Mouse (Mus musculus): ENCODE results near the gene Prkch. TPM values are rescaled to one million over a fixed set of nuclear protein-coding genes. Genes with fewer than 3 reads are reported as not detected.

The Prkch gene
- total RNA-seq, 4 experiments from 2014 or later, result 11.8 to 20.1 (median 17.1) TPM

DNA sequence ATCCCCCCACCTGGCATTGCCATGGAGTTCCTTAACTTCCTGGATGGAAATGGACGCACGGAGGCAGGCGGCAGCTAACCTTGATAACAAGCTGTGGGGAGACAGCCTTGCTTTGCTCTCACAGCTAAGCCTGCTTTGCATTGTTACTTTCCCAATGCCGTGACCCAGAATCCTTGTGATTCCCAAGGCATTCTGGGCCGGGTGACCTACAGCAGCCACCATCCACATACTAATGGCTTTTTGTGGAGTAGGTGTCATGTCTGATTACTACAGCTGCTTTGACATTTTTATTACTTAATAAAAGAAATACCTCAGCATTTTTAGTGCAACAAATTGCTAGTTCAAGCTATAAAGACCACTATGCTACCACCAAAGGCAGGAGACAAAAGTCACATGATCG lies 177.4 kb downstream of the Prkch start:
- no peak for DNase-seq

GRCm38 (mm10) chr12:73762762-73763161 lies 178.2 kb downstream of the Prkch start:
- no peak for DNase-seq

DNA sequence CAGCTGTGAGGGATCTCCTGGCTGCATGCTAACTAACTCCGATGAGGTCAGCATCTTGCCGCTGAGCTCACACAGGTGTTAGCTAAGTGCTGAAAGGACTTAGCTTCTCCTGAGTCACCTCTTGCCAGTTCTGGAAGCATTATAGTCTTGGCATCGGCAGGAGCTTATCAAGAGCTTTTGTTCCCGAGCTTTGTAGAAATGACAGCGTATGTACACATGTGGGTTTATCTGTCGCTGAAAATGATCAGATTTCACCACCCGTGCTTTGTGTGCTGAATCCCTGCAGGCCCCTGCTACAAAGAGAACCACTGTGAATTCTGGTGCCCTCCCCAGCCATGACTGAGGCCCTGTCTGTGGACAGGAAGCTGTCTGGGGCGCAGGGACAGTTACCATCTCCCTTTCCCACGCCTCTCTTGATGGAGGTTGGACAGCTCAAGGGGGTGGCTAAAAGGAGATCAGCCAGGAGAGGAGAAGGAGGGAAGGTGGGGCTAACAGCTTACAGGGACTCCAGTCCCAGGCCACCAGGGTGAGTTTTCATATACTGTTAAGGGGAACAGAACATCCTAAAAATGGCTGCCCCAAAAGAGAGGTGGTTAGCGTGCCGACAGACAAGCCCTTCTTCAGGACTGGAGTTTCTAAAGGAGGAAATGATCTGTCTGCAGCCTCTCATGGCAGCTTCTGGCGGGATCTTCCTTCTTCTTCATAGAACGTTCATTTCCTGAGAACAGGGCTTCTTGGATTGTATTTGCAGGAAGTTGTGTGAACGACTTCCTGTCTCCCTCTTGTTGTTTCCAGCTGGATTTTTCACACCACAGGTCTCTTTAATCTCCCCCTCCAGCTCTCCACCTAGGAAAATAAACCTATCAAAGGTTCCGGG lies 180.3 kb downstream of the Prkch start:
- DNase-seq, result no peak

GRCm38 (mm10) chr12:73766152-73766551 lies 181.6 kb downstream of the Prkch start:
- no peak for DNase-seq

DNA sequence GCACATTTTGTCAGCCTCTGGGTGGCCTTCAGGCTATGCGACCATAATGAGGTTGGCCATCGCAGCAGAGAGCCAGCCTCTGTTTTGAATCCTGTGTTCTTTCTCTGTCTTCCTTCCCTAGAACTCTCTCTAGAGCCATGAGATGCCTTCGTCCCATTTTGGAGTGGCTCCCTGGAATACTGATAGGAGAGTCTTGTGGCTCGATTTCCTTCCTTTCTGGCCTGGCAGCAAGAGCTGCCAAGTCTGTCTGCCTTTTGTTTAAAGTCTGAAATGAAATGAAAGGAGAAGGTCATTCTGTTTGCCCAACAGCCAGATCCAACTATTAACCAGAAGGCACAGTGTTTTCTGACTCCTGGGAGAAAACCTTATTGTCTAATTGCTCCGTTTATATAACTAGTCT lies 184.2 kb downstream of the Prkch start:
- DNase-seq, result no peak

GRCm38 (mm10) chr12:73769536-73769935 lies 184.9 kb downstream of the Prkch start:
- no peak for DNase-seq

DNA sequence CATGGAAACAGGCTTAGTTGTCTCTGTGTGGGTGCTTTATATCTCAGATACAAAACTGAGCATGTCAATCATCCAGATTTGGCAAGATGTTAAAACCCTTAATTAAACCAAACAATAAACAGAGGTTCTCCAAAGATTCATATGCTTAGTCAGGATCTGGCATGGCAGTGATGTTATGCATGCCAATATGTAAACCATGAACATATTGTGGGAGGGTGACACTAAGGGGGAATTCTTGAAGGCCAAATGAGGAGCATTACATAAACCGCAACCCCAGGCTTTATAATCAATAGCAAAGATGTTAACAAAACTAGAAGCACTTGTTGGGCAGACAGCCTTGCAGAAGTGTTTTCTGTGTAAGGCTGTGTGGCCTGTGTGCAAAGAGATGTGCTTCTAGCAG lies 186.2 kb downstream of the Prkch start:
- DNase-seq, result no peak

GRCm38 (mm10) chr12:73774793-73775385 lies 190.3 kb downstream of the Prkch start:
- DNase-seq, result no peak

- peak; percentile 80 for DNase-seq
Observed at GRCm38 (mm10) chr12:73776401-73776945, 191.9 kb downstream of the Prkch start.

DNA sequence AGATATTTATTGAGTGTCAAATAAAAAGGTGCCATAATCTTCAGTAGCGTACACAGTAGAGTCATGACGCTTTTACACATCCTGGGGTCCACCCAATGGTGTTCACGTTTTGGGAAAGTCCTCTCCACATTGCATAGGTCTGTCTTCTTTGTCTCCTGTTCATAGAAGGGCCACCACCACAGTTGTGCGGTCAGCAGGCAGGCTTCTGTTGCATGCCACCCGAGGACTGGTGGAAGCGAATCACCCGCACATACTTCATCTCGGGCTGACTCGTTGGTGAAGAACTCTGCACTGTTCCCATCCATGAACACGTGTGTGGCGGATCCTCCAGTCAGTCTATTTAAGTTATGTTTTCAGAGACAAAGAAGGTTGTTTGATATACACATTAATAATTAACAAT lies 193.1 kb downstream of the Prkch start:
- DNase-seq, result no peak

GRCm38 (mm10) chr12:73779332-73780231 lies 195.0 kb downstream of the Prkch start:
- DNase-seq, result peak; percentile 85

DNA sequence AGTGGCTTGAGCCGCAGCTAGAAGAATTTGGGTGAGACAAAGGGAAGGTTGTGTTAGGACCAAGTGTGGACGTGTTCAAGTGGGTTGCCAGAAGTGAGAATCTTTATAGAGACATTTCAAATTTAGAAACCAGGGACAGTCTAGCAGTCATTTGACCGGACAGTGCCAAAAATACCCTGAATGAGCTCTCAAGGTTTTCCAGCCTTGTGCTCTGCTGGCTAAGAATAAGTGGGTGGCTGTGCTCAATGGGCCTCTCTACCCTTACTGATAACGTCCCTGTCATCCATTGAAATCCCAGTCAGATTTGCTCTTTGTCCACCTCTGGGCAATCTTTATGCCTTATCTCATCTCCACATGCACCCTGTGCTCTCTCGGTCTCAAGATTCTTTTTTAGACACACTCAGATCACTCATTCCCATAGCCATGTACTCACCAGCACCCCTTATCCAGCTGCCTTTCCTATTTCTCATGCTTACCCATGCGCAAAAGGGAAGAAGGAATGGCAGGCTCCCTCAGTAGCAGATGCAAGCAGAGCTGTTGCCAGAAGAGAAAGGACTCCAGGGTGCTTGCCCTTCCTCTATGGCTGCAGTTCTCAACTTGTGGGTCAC lies 196.9 kb downstream of the Prkch start:
- DNase-seq, result no peak

DNA sequence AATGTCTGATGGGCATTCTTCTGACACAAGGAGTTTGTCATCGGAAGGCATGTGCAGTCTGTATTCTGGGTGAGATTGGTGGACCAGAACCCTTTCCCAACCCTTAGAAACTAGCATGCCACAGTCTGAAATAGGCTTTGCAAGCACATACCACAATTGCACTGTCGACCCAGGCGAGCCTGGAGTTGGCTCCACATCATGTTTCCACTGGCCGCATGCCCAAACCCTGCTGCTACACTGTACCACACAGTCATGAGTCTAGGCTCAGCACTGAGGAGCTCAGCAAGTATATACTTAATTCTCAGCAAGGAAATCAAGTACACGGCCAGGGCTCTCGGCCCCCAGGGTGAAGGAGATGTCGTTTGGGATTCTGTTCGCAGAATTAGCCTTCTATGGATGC lies 202.3 kb downstream of the Prkch start:
- peak; percentile 61 for DNase-seq

- peak; percentile 51 for DNase-seq
Observed at GRCm38 (mm10) chr12:73788850-73789249, 204.3 kb downstream of the Prkch start.

DNA sequence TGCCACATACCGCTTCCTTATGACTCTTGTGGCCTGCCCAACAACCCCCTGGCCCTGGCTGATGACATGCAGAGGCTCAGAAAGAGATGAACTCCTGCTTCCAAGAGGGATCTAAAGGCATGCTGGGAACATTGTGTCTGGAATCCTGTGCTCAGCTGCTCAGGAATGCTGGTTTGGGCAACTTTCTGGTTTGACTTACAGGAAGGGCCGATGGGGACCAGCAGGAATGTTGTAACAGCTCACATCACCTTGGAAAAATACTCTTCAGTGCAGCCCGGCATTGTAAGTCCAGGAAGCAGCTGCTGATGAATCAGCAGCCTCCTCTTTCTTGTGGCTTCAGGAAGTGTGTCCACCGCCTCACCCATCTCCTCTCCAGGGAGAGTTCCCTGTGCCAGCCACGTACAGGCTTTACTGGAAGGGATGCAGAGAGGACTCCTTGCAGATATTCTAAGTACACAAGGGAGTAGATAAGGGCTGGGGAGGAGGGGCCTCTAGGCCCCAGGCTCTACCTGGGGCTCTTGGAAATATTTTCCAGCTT lies 206.0 kb downstream of the Prkch start:
- peak; percentile 46 for DNase-seq

DNA sequence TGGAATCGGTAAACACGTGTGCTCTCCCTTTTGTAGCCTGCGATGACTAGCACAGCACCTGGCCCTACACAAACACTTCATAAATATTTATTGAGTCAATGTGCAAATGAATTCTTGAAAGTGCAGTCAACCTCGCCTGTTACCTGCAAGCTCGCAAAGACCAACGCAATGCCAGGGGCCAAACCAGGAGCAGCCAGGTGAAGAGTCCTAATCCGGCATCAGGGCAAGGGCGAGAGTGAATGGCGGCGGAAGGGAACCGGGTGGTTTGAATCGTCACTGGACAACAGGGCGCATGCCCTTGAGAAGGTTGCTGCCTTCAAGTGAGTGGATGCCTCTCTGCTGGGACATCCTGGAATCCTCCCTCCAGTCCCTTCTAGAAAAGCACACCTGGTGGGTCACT lies 208.6 kb downstream of the Prkch start:
- no peak for DNase-seq

DNA sequence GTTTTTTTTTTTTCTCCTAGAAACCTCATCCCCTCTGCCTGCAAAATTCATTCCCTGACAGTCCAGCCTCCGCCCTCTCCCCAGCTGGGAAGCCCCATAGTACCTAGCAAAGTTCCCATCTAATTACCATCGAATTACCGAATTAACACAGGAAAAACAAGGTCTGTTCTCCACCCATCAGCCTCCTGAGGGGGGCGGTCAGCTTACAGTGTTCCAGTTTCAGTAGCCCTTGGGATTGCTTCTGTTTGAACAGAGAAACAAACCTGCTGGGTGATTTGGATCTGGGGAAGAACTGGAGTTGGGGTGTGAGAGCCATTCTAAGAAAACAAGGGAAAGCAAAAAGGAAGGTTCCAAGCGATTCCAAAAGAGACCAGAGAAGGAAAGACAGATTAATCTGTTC lies 209.1 kb downstream of the Prkch start:
- no peak for DNase-seq

- DNase-seq, result peak; percentile 91
Observed at GRCm38 (mm10) chr12:73794151-73794883, 209.7 kb downstream of the Prkch start.

DNA sequence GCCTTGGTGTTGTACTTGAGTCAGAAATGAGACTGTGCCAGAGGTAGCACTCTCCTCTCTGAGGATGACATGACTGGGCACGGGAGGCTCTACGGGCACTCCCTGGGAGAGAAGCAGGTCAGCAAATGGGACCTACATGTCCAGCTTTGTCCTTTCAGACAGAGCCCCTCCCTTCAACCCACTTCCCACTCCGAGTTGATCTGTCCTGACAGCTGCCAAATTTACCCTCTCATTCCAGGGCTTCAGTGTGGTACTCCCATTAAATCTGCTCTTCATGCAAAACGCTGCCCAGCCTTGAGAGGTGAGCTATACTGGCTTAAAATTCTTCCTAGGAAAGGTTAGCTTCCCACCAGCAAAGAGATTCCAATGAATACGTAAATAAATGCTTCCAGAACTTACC lies 215.1 kb downstream of the Prkch start:
- no peak for DNase-seq

DNA sequence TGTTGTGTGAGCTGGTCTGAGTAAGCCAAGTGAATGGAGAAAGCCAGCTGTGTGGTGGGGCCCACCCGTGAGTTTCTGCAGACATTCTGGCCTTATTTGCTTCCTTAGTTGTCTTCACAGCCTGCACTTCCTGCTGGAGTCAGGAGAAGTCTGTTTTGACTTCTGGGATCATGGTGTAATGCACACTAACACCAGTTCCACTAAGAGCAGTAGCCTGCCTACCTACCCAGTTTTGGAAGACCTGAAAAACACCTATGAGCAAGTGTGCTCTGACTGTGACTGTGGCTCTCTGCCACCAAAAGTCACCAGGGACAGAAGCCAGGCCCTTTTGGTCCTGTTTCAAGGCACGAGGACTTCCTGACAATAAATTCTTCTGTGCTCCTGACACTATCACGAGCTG lies 216.3 kb downstream of the Prkch start:
- DNase-seq, result peak; percentile 45

- DNase-seq, result no peak
Observed at GRCm38 (mm10) chr12:73801845-73802244, 217.2 kb downstream of the Prkch start.

Measured in adrenal gland, adult 8-10 months (tissue).